Mouse (Mus musculus): ENCODE measurements around the gene Nbeal1. TPM values are rescaled to one million over a fixed set of nuclear protein-coding genes. Genes with fewer than 3 reads are reported as not detected.

Nbeal1 gene
- polyA plus RNA-seq, 1 experiment from 2014 or later, result 5.0 TPM

DNA sequence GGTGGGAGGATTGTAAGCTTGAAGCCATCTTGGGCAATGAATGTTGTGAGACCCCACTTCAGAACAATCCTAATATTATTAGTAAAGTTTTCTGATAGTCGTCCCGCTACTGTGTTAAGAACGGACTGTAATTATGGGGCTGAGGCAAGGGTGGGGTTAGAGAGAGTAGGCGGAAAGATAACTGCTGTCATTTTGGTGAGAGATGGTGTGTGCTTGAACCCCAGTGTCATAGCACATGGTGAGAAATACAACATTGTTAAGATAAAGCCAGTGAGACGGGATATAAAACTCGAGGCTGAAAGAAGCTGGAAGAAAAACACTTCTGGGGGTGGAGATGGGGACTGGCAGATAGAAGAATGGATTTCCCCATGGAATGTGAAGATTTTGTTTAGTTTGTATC is 164.3 kb downstream of the Nbeal1 start:
- DNase-seq (ENCODE audit: low spot score) (no peak), ATAC-seq (ENCODE audit: low FRiP score, low TSS enrichment) (no peak)
- Histone ChIP-seq H3K4me1 (replicated peaks; ENCODE audit: control insufficient read depth, insufficient read depth) (no peaks in the 10 kb centered on the region), H3K27me3 (ENCODE audit: control insufficient read depth, insufficient read depth, low read length) (no peaks in the 10 kb centered on the region), H3K9ac (ENCODE audit: low read length) (no peak overlapping the region), H3K9me3 (ENCODE audit: control insufficient read depth, low read length) (no peaks in the 10 kb centered on the region), H3K4me2 (replicated peaks; ENCODE audit: low read depth) (no peak overlapping the region), H3K4me3 (ENCODE audit: low read depth, low read length) (no peak overlapping the region), H3K36me3 (ENCODE audit: control insufficient read depth, insufficient read depth, low read length) (no peaks in the 10 kb centered on the region), H3K27ac (replicated peaks) (no peak overlapping the region)
- TF ChIP-seq EP300 (optimal IDR thresholded peaks at IDR 0.05) (no peak), CTCF (IDR thresholded peaks at IDR 0.05; ENCODE audit: low read depth) (no peak)
- 71% methylated on average over 6 of the region's 6 CpGs for WGBS

GRCm38 (mm10) chr1:60345712-60346111 is 165.3 kb downstream of the Nbeal1 start:
- Histone ChIP-seq H3K9me3 (ENCODE audit: control insufficient read depth, low read length) (no peaks in the 10 kb centered on the region), H3K36me3 (ENCODE audit: control insufficient read depth, insufficient read depth, low read length) (no peaks in the 10 kb centered on the region), H3K4me1 (replicated peaks; ENCODE audit: control insufficient read depth, insufficient read depth) (no peaks in the 10 kb centered on the region), H3K4me3 (ENCODE audit: low read depth, low read length) (no peak overlapping the region), H3K27ac (replicated peaks) (no peak overlapping the region), H3K9ac (ENCODE audit: low read length) (no peak overlapping the region), H3K4me2 (replicated peaks; ENCODE audit: low read depth) (no peak overlapping the region), H3K27me3 (ENCODE audit: control insufficient read depth, insufficient read depth, low read length) (no peaks in the 10 kb centered on the region)
- ATAC-seq (ENCODE audit: low FRiP score, low TSS enrichment) (no peak), DNase-seq (ENCODE audit: low spot score) (no peak)
- 40% methylated on average over 2 of the region's 2 CpGs for WGBS
- no peak for TF ChIP-seq CTCF (IDR thresholded peaks at IDR 0.05; ENCODE audit: low read depth)
- no peak for TF ChIP-seq EP300 (optimal IDR thresholded peaks at IDR 0.05)

- no peak for ATAC-seq (ENCODE audit: low FRiP score, low TSS enrichment)
- no peaks in the 10 kb centered on the region for H3K9me3 ChIP-seq (ENCODE audit: control insufficient read depth, low read length)
- no peaks in the 10 kb centered on the region for H3K4me1 ChIP-seq (replicated peaks; ENCODE audit: control insufficient read depth, insufficient read depth)
- H3K27ac ChIP-seq (replicated peaks), result no peak overlapping the region
- H3K4me2 ChIP-seq (replicated peaks; ENCODE audit: low read depth), result no peak overlapping the region
- TF ChIP-seq EP300 (optimal IDR thresholded peaks at IDR 0.05) (no peak), CTCF (IDR thresholded peaks at IDR 0.05; ENCODE audit: low read depth) (no peak)
- DNase-seq (ENCODE audit: low spot score), result no peak
- no peak overlapping the region for H3K9ac ChIP-seq (ENCODE audit: low read length)
- WGBS, result 89% methylated on average over 5 of the region's 5 CpGs
- no peaks in the 10 kb centered on the region for H3K27me3 ChIP-seq (ENCODE audit: control insufficient read depth, insufficient read depth, low read length)
- H3K4me3 ChIP-seq (ENCODE audit: low read depth, low read length), result no peak overlapping the region
- peaks cover 10% of the 10 kb centered on the region; the same call in 1 of the 2 replicates for H3K36me3 ChIP-seq (ENCODE audit: control insufficient read depth, insufficient read depth, low read length)
Measured at GRCm38 (mm10) chr1:60352786-60353185, 172.4 kb downstream of the Nbeal1 start.

DNA sequence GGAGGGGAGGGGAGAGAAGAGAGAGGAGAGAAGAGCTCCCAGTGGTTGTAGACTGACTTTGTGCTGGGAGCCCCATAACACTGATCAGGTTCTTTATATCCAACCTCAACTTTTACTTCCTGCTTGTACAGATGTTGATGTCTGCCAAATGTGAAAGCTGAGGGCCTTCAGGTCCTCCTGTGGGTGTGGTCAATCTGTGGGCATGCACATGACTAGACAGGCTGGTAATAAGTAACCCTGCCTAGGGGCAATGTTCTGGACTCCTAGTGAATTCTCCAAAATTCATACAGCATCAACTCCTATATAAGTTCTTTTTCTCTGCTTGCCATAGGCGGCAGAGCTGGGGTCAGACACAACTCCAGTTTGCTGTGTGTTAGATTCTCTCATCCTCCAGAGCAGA is 181.2 kb downstream of the Nbeal1 start:
- no peak for DNase-seq (ENCODE audit: low spot score)
- no peaks in the 10 kb centered on the region for H3K9me3 ChIP-seq (ENCODE audit: control insufficient read depth, low read length)
- WGBS, result 97% methylated on average over 1 of the region's 1 CpGs
- no peaks in the 10 kb centered on the region for H3K4me1 ChIP-seq (replicated peaks; ENCODE audit: control insufficient read depth, insufficient read depth)
- no peaks in the 10 kb centered on the region for H3K27me3 ChIP-seq (ENCODE audit: control insufficient read depth, insufficient read depth, low read length)
- no peak overlapping the region for H3K9ac ChIP-seq (ENCODE audit: low read length)
- no peak for ATAC-seq (ENCODE audit: low FRiP score, low TSS enrichment)
- no peak for TF ChIP-seq EP300 (optimal IDR thresholded peaks at IDR 0.05)
- TF ChIP-seq CTCF (IDR thresholded peaks at IDR 0.05; ENCODE audit: low read depth), result no peak
- no peak overlapping the region for H3K27ac ChIP-seq (replicated peaks)
- no peak overlapping the region for H3K4me3 ChIP-seq (ENCODE audit: low read depth, low read length)
- H3K36me3 ChIP-seq (ENCODE audit: control insufficient read depth, insufficient read depth, low read length), result peaks cover 9% of the 10 kb centered on the region
- H3K4me2 ChIP-seq (replicated peaks; ENCODE audit: low read depth), result no peak overlapping the region

- ATAC-seq (ENCODE audit: low FRiP score, low TSS enrichment), result no peak
- no peaks in the 10 kb centered on the region for H3K27me3 ChIP-seq (ENCODE audit: control insufficient read depth, insufficient read depth, low read length)
Measured at GRCm38 (mm10) chr1:60376556-60376955, 196.2 kb downstream of the Nbeal1 start.

GRCm38 (mm10) chr1:60381910-60382309 is 201.5 kb downstream of the Nbeal1 start:
- Histone ChIP-seq H3K9ac (ENCODE audit: low read length) (no peak overlapping the region), H3K27me3 (ENCODE audit: control insufficient read depth, insufficient read depth, low read length) (no peaks in the 10 kb centered on the region), H3K27ac (replicated peaks) (no peak overlapping the region), H3K4me1 (replicated peaks; ENCODE audit: control insufficient read depth, insufficient read depth) (no peaks in the 10 kb centered on the region), H3K9me3 (ENCODE audit: control insufficient read depth, low read length) (no peaks in the 10 kb centered on the region), H3K4me2 (replicated peaks; ENCODE audit: low read depth) (no peak overlapping the region), H3K4me3 (ENCODE audit: low read depth, low read length) (no peak overlapping the region), H3K36me3 (ENCODE audit: control insufficient read depth, insufficient read depth, low read length) (peaks cover under 1% of the 10 kb centered on the region; the same call in 1 of the 2 replicates)
- DNase-seq (ENCODE audit: low spot score) (no peak), ATAC-seq (ENCODE audit: low FRiP score, low TSS enrichment) (no peak)
- TF ChIP-seq CTCF (IDR thresholded peaks at IDR 0.05; ENCODE audit: low read depth) (no peak), EP300 (optimal IDR thresholded peaks at IDR 0.05) (no peak)
- WGBS, result 99% methylated on average over 3 of the region's 3 CpGs

More at GRCm38 (mm10) chr1:60376556-60376955, 196.2 kb downstream of the Nbeal1 start:
- Histone ChIP-seq H3K36me3 (ENCODE audit: control insufficient read depth, insufficient read depth, low read length) (peaks cover 8% of the 10 kb centered on the region; the same call in 1 of the 2 replicates), H3K9ac (ENCODE audit: low read length) (no peak overlapping the region), H3K4me1 (replicated peaks; ENCODE audit: control insufficient read depth, insufficient read depth) (no peaks in the 10 kb centered on the region), H3K9me3 (ENCODE audit: control insufficient read depth, low read length) (no peaks in the 10 kb centered on the region), H3K4me3 (ENCODE audit: low read depth, low read length) (no peak overlapping the region), H3K4me2 (replicated peaks; ENCODE audit: low read depth) (no peak overlapping the region), H3K27ac (replicated peaks) (no peak overlapping the region)
- WGBS, result 97% methylated on average over 1 of the region's 1 CpGs
- DNase-seq (ENCODE audit: low spot score), result no peak
- TF ChIP-seq EP300 (optimal IDR thresholded peaks at IDR 0.05) (no peak), CTCF (IDR thresholded peaks at IDR 0.05; ENCODE audit: low read depth) (no peak)

Other genes with a start within 250 kb of the Nbeal1 start
- 0.90 and 1.4 TPM in 2 replicates for gene Ica1l, start 137.4 kb upstream of the Nbeal1 start, polyA plus RNA-seq (2015; fragmentation: Nextera tagmentation; extraction: Ambion mirVana)
- 2.5 and 2.8 TPM in 2 replicates for gene Carf, start 82.4 kb upstream of the Nbeal1 start, polyA plus RNA-seq (2015; fragmentation: Nextera tagmentation; extraction: Ambion mirVana)
- 20.9 and 23.5 TPM in 2 replicates for gene Wdr12, start 82.0 kb upstream of the Nbeal1 start, polyA plus RNA-seq (2015; fragmentation: Nextera tagmentation; extraction: Ambion mirVana)
- 11.0 and 11.5 TPM in 2 replicates for gene Cyp20a1, start 162.7 kb downstream of the Nbeal1 start, polyA plus RNA-seq (2015; fragmentation: Nextera tagmentation; extraction: Ambion mirVana)
- 6.8 and 7.0 TPM in 2 replicates for gene Abi2, start 229.0 kb downstream of the Nbeal1 start, polyA plus RNA-seq (2015; fragmentation: Nextera tagmentation; extraction: Ambion mirVana)